Mouse (Mus musculus) A20 (cell line): ENCODE data around the gene Gm5475.

Experiments used
- DNase-seq: peaks from one replicate; pipeline ENCODE4 v3.0.0-alpha.2; 2011; ENCODE audit warnings: low read depth, low spot score

Gene Gm5475

DNA sequence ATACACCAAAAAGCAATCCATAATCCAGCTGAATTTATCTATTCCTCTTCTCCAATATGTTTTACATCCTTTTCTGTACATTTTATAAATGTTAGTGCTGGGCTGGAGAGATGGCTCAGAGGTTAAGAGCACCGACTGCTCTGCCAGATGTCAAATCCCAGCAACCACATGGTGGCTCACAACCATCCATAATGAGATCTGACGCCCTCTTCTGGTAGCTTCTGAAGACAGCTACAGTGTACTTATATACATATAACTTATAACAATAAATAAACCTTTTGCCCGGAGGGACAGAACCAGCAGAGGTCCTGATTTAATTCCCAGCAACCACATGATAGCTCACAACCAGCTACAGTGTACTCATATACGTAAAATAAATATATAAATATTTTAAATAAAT is 26.6 kb downstream of the Gm5475 start:
- peak; percentile 31 for DNase-seq

- DNase-seq: peak; percentile 28
Measured at GRCm38 (mm10) chr15:100449495-100449894, 27.5 kb downstream of the Gm5475 start.

DNA sequence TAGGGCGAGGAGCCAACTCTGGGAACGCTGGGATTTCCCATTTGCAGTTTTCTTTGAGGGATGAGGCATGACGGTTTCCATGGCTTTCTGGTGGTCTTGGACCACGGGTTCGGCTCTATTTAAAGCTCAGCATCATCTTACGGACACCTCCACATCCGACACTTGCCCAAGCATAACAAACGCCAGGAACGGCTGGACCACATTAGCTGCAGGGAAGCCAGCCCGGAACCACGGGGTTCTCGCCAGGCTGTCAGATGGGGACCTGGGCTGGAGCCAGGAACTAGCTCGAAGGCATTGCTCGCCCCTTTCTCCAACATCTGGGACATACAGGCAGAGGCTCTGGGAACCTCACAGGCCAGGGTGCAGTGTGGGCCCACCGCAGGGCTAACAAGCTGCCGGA is 29.3 kb downstream of the Gm5475 start:
- no peak for DNase-seq

DNA sequence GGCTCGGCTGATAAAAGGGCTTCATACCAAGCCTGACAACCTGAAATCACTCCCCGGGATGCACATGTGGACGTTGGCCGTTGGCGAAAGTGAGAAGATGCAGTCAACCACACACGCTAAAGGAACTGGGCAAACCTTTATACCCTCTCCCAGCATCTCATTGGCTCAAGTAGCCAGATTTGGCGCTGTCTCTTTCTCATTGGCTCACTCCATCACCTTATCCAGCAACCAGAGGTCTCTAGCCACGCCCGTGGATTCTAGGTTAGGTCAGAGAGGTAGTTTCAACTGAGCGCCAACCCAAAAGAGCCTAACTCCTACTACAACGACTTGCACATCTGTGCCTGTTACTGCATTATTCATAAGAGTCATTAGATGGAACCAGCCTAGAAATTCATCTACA is 30.5 kb downstream of the Gm5475 start:
- DNase-seq: no peak

DNA sequence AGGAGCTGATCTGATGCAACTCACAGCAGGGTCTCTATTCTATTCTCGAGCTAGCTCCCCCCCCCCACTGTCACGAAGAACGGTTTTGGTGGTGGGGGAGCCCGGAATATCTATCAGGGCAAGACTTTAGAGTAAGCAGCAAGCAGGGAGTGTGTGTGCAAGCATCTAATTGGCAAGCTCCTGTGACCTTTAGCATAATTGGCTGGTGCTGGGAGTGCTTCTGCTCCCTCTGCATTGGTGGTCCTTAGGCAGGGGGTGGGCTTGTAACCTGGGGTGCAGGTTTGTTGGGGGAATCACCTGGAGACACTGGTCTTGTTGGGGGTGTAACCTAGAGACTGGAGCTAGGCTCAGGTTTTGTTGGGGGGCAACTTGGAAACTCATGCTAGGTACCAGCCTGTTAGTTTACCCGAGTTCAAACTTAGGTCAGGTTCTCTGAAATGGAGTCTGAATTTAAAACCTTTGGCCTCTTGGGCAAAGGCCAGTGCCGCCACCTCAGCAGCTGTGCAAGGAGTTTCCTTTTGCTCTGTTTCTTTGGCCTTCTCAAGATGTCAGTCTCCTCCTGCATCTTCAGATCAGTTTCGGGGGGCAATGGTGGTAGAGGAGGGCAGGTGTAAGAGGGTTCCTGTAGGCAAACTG is 34.5 kb downstream of the Gm5475 start:
- DNase-seq: no peak

DNA sequence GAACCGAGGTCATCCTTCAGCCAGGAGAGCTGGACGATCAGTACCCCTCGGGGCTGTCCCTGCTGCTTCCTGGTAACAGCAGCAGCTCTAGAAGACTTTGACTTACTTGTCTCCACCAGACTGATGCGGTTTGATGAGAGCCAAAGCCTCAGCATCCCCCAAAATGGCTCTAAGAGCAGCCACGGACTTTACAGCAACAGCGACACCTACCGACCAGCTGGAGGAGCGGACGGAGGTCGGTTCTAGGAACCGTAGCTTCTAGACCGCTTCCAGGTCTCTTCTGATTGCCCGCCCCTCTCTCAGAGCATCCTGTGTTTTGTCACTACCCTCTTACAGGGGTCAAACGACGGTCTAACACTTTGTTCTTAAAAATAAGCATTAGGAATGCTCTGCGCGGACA is 35.4 kb downstream of the Gm5475 start:
- peak; percentile 88 for DNase-seq

GRCm38 (mm10) chr15:100458055-100458454 is 36.1 kb downstream of the Gm5475 start:
- DNase-seq: peak; percentile 89

GRCm38 (mm10) chr15:100460942-100461341 is 39.0 kb downstream of the Gm5475 start:
- DNase-seq: peak; percentile 85

- no peak for DNase-seq
Measured at GRCm38 (mm10) chr15:100461646-100462045, 39.7 kb downstream of the Gm5475 start.

DNA sequence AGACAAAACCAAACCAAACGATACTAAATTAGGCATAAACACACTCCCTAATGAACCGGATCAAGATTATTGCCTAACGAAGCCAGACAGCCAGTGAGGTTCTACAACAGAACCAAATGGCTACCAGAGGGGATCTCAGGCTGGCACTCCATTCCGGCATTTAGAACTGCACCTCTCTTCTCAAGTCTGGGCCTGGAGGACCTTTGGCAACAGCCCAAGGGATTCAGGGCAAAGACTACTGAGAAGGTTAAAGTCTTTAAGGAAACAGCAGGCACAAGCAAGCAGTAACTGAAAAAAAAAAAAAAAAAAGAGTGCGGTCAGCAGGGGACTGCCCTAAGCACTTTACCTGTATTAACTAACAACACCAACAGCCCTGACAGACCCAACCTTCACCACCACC is 40.1 kb downstream of the Gm5475 start:
- DNase-seq: no peak

- peak; percentile 68 for DNase-seq
Measured at GRCm38 (mm10) chr15:100463712-100464111, 41.8 kb downstream of the Gm5475 start.

GRCm38 (mm10) chr15:100465432-100465831 is 43.5 kb downstream of the Gm5475 start:
- no peak for DNase-seq

DNA sequence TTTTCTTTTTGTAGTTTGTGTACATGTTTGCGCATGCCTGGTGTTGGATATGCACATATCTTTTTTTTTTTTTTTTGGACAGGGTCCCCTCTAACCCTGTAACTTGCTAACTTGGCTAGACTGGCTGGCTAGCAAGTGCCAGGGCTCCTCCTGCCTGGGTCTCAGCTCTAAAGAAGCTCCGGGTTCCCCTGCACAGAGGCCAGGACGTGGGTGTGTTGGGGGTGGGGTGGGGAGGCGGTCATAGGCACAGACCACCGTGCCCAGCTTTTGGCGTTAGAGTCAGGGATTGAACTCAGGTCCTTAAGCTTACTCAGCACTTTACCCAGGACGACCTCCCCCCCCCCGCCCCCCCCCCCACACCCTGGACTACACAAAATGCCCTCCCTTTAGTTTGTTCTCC is 45.8 kb downstream of the Gm5475 start:
- DNase-seq: no peak

DNA sequence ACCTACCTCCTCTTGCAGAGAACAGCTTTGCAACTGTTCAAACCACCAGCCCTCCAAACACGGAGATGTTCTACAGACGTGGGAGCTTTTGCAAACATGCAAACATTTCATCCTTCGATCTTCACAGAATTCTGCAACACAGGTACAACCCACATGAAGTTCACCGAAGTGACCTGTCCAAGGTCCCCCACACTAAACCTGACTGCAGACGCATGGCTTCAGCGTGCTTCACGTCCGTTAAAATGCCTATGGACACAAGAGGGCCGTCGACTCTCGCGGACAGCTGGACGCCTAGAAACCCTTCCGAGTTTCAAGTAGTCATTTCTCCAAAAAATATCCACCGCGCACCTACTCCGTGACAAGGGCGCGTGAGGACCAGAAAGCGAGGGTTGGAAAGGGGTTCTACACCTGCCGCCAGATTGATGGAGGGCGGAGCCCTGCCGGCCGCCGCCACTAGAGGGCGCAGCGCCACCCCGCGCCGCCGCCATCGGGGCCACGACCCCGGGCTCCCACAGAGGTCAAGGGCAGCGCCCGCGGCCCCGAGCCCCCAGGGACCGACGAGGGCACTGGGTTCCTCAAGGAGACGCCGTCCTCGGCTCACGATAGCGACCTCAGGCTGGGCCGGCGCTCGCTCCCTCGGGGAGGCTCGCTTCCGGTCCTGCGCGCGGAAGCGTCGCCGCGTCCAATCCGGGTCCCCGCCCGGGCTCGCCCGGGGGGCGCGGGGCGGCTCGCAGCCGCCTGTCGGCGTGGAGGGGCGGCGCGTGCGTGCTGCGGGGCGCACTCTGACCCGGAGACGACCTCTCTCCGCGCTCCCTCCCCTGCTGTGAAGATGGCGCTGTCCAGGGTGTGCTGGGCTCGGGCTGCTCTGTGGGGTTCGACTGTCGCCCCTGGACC is 46.6 kb downstream of the Gm5475 start, which contains the start of gene Letmd1:
Letmd1 (plus strand) TSS at position 729 of the 894 bp plus-strand sequence.
- peak; percentile 92 for DNase-seq

DNA sequence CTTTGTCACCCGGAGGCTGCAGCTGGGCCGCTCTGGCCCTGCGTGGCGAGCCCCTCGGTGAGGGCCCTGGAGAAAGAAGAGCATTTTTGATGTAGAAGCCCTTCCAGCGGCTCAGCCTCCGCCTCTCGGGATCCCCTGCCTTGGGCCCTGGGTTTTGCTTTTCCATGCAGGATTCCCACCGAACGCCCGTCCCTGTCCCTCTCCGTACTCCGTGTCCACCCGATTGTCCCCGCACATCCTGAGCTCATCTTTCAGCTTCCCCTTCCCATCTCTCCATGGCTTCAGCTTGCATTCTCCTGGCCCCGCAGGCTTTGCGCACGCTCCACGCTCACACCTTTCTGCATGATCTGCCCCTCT is 47.2 kb downstream of the Gm5475 start:
- no peak for DNase-seq

GRCm38 (mm10) chr15:100470037-100470436 is 48.1 kb downstream of the Gm5475 start:
- DNase-seq: peak; percentile 47

GRCm38 (mm10) chr15:100473926-100474503 is 52.1 kb downstream of the Gm5475 start:
- no peak for DNase-seq
